Comparison of ENCODE assay signal across 18 mouse cellular contexts in the genomic region with DNA sequence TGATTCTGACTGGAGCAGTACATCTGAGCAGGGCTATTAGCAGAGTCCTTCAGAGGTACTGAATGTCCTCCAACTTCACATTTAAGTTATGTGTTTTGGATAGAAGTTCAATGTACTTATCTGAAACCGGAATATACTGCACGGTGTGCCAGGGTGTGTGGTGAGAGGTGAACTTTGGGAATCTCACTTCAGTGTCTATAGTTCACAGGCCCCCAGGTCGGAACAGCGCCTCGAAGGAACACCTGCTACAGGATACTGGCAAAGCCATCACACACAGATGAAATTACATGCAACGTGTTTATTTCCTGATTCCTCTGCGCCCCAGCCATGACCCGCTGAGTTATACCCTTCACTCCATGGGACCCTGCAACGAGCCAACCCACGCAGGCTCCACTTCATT. TPM values are rescaled to one million over a fixed set of nuclear protein-coding genes. Genes with fewer than 3 reads are reported as not detected.
A peak's percentile ranks its signal among the peaks of the same experiment; 100 is the strongest.
DNase-seq lines count a peak whose midpoint lies in the region; ATAC-seq lines count a peak whose summit lies in the region.
"Had no signal": no experiment of that assay in that cellular context is flagged by ENCODE, and none has a peak within 500 bp of the region (broad histone marks: within the 10 kb centered on the region; RNA-seq: fewer than 3 reads in every experiment).

No protein-coding gene starts in this region.

- no peak overlapping the region for H3K4me3 ChIP-seq in heart, embryonic 12.5 days
- H3K4me3 ChIP-seq: embryonic facial prominence, embryonic 13.5 days; forebrain, embryonic 13.5 days; hindbrain, embryonic 15.5 days had no signal

- intact Hi-C loops in gastrocnemius, postnatal 14 days (cut with DNase I; ENCODE audit: low total_unique reads): no loop called here

- ATAC-seq in heart, embryonic 12.5 days (ENCODE audit: insufficient number of reproducible peaks, low FRiP score): no peak
- ATAC-seq: forebrain, embryonic 13.5 days; forebrain, postnatal 0 days; intestine, embryonic 16.5 days had no signal

- H3K27ac ChIP-seq in heart, embryonic 12.5 days (ENCODE audit: poor library complexity, severe bottlenecking): no peak overlapping the region
- H3K27ac ChIP-seq: embryonic facial prominence, embryonic 13.5 days; forebrain, embryonic 13.5 days; hindbrain, embryonic 15.5 days had no signal

- no peak overlapping the region for H3K4me2 ChIP-seq in heart, embryonic 12.5 days
- H3K4me2 ChIP-seq: embryonic facial prominence, embryonic 13.5 days; forebrain, embryonic 13.5 days; heart, embryonic 11.5 days; hindbrain, embryonic 15.5 days had no signal

- no peaks in the 10 kb centered on the region for H3K9me3 ChIP-seq in heart, embryonic 12.5 days (replicated peaks)
- H3K9me3 ChIP-seq: embryonic facial prominence, embryonic 13.5 days; forebrain, embryonic 13.5 days; hindbrain, embryonic 15.5 days had no signal

- H3K27me3 ChIP-seq in heart, embryonic 12.5 days (replicated peaks): no peaks in the 10 kb centered on the region
- H3K27me3 ChIP-seq: embryonic facial prominence, embryonic 13.5 days; forebrain, embryonic 13.5 days; hindbrain, embryonic 15.5 days had no signal

- H3K4me1 ChIP-seq in heart, embryonic 12.5 days (replicated peaks): peaks cover 23% of the 10 kb centered on the region
- H3K4me1 ChIP-seq: forebrain, embryonic 13.5 days; hindbrain, embryonic 15.5 days had no signal

- peaks cover 7% of the 10 kb centered on the region; the same call in 1 of the 2 replicates for H3K36me3 ChIP-seq in heart, embryonic 12.5 days
- H3K36me3 ChIP-seq: embryonic facial prominence, embryonic 13.5 days; hindbrain, embryonic 15.5 days had no signal

- 89% methylated on average over 10 of the region's 10 CpGs for WGBS in heart, embryonic 12.5 days

- peak; percentile 4 for DNase-seq in cerebellum, adult 9-11 months
- no peak for DNase-seq in cerebellum, adult 11 months
- DNase-seq in heart, adult 11 months: peak; percentile 73
- DNase-seq in gastrocnemius, postnatal 14 days: peak; percentile 44
- no peak for DNase-seq in ovary, postnatal 14 days (ENCODE audit: low spot score)
- DNase-seq in embryo, embryonic 11 days: no peak
- DNase-seq: adrenal gland, postnatal 10 days; cerebellum, adult 11-12 months; forebrain, postnatal 0 days; heart, adult 18-20 months; heart, postnatal 36 days; kidney, adult 2 months had no signal

- H3K9ac ChIP-seq in heart, embryonic 12.5 days: no peak overlapping the region
- H3K9ac ChIP-seq: embryonic facial prominence, embryonic 13.5 days; forebrain, embryonic 13.5 days; forebrain, postnatal 0 days; hindbrain, embryonic 15.5 days had no signal

RNA-seq across cellular contexts. Expression of a gene that starts 14.3 kb away (rescaled TPM):
- 23.0 and 26.3 TPM in 2 replicates for polyA plus RNA-seq in heart, embryonic 12.5 days (2016; fragmentation: Nextera tagmentation; extraction: Ambion mirVana)
- 10 to 100 TPM; 43.5 to 72.8 TPM for total RNA-seq in gastrocnemius, postnatal 14 days (2021)

Comparison
In these comparisons a context has a peak if more than half of its experiments do, and no peak if none do; other contexts are left out.
1. DNase-seq: peak in cerebellum, adult 9-11 months (single experiment), heart, adult 11 months (single experiment) and gastrocnemius, postnatal 14 days (single experiment); none in cerebellum, adult 11 months (single experiment), ovary, postnatal 14 days (single experiment) and embryo, embryonic 11 days (single experiment).